Mouse (Mus musculus) C2C12 (cell line): ENCODE measurements at regions not wholly inside any gene's neighbourhood (a gene's known extent, or its start where the extent isn't known, plus 50 kb on each side); places are given as distances from the start of the nearest gene placed in this dataset.

Experiments used
- CTCF ChIP-seq: IDR thresholded peaks from one replicate; pipeline ENCODE4 v1.5.1; 2011; ENCODE audit not compliant: control insufficient read depth, insufficient read depth, insufficient read length
- MAX ChIP-seq: IDR thresholded peaks from one replicate; pipeline ENCODE4 v1.6.1; 2011; ENCODE audit warnings: mild to moderate bottlenecking, control low read depth

DNA sequence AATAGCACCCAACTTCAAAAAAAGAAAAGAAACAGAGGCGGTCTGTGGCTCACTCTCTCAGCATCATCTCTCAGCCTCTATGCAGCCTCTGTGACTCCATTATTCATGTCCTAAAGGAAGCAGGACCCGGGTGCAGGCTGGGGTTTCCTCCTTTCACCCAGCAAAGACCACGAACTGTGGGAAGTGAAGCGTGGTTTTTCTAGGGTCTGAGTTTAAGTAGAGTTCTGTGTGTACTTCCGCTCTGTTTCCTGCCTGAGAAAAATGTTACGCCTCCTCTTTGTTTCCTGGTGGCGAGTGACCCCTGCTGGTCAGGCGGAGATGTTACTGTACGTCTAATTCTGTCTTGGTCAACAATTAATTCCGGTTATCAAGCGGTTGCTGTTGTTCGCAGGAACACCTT, 366.9 kb downstream of the Rapgef2 start:
- no peak for TF ChIP-seq MAX
- TF ChIP-seq CTCF = peak; percentile 56
